Mouse (Mus musculus) brain, adult 2 months (tissue): ENCODE measurements around the gene Galnt2.

Experiments
- DNase-seq: peaks from one replicate; pipeline ENCODE4 v3.0.0; 2011; ENCODE audit warnings: low read depth, low spot score

The Galnt2 gene

DNA sequence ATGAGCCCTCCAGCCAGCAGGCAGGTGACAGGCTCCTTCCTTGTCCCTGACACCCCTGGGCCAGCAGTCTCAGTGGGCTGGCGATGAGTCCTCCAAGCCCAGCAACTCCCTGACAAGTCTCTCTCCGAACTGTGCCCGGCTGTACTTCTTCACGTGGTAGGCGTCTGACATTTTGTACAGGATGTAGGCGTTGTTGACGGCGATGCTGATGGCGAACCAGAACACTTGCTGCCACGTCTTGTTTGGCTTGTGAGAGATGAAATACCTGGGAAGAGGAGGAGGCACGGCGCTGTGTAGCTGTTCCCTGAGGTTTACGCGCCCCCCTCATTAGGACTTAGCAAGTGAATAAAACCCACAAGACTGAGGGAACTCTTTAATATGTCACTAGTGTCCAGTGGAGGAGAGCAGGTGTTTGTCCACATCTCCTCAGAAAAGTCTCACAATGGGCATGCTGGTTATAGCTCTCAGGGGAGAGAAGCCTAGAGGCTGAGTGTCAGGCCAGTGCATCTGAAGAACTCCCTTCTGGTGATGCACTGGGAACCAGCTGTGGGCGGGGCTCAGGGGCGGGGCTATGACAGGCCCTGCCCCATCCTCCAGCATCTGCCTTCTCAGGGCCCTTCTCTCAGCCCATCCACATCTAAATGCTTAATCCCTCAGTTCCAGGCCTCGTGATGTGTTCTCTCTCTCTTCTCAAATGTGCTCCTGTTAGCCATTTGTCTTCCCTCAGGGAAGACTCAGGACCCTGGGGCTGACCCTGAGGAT lies 139.4 kb downstream of the Galnt2 start:
- peak; percentile 58 for DNase-seq

DNA sequence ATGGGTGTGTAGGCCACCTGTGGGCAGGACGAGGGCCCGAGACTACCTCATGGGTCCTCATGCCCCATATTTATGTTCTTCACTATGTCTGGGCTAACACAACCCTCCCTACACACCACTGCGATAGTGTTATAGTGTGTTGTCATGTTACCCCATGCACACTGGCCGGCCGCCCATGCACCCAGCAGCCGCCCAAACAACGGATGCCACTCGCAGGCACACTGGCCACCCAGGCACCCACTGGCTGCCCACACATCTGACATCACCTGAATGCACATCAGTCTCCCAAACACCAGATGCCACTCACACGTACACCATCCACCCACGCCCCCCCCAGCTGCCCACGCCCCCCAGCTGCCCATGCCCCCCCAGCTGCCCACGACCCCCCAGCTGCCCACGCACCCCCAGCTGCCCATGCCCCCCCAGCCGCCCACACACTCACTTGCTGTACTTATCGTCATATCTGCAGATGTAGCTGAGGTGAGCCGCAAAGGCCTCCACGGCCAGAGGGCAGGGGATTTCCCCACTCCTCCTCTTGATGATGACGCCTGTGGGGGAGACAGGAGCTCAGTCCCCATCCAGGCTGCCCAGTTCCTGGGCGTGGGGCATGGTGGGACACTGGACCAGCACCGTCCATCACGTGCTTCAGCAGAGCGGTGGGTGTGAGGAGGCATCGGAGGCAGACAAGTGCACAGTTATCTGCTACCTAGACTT lies 140.4 kb downstream of the Galnt2 start:
- DNase-seq, result no peak

DNA sequence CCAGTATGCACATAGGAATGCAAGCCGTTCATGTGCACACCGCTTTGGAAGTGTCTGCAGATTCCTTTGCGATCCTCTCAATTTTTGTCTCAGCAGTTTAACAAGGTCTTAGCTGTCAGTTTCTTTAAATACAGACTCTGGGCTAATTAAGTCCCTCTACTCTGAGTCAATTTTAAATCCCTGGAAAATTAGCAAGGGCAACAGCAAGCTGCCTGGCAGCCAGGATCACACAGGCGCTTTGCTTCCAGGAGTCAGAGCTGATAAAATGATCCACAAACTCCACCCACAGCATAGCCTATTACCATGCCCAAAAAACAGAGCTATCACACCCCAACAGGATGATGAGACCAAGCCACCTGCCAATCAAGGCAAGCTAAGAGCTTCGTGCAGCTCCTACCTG lies 142.6 kb downstream of the Galnt2 start:
- DNase-seq, result peak; percentile 64

DNA sequence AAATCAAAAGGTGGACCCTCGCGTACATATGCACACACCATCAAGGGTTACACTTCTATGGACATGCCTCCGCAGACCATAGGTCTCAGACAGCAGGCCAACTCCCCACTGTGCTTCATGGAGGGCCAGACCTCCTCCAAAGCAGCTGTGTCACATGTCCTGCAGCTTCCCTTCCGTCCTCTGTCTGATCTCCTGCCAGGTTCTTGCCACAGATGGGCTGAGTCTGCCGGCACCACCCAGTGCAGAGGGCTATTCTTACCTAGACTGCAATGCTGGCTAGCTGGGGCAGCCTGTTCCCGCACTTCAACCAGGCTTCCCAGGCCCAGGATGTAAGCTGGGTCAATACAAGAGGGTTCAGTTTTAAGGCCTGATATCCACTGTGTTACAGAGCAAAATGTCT lies 144.0 kb downstream of the Galnt2 start:
- DNase-seq, result peak; percentile 75

DNA sequence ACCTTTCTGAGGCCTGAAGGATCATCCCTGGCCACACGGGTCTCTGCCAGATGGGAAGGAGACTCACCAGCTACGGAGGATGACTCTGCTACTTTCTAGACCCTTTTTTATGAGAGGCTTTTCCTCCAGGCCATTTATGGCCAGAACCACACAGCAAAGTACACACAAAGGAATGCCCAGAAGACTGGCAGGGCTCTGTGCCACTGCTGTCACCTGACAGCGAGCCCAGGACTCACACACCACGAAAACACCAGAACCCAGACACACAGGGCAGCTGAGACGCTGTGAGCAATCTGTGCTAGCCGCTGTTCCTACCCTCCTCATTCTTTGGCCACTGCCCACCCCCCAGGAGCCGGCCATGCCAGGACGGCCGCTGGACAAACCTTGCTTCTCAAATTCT lies 144.5 kb downstream of the Galnt2 start:
- DNase-seq, result peak; percentile 51

DNA sequence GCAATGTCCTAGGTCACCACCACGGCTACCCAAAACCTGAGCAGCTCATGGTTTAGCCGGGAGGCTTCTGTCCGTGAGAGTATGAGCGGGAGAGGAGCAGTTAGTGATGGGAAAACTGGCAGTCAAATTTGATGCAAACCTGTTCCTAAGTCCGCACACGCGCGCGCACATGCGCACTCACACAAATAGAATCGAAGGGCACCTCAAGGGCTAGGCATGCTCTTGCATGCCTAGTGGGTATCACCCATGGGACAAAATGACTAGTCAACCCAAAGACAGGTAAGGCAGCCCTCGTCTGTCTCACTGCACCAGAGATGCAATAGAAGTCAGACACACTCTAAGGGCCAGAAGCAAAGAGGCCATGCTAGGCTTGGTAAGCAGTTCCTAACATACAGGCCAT lies 145.2 kb downstream of the Galnt2 start:
- DNase-seq, result no peak

DNA sequence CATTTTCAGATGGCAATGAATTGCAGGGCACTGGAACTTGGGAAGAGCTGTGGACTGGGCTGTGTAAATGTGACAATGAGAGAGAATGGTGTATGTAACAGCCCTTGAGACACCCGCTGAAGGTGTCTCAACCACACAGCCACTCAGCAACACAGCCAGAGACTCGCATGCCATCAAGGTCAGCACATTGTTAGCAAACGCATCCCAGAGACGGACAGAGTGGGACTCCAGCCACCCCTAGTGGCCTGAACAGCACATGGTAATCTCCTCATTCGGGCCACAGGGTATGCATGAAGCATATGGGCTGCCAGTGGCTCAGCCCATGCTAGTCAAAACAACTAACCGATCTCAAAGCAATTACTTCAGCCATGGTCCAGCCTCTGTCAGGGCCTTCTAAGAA lies 148.1 kb downstream of the Galnt2 start:
- DNase-seq, result no peak

DNA sequence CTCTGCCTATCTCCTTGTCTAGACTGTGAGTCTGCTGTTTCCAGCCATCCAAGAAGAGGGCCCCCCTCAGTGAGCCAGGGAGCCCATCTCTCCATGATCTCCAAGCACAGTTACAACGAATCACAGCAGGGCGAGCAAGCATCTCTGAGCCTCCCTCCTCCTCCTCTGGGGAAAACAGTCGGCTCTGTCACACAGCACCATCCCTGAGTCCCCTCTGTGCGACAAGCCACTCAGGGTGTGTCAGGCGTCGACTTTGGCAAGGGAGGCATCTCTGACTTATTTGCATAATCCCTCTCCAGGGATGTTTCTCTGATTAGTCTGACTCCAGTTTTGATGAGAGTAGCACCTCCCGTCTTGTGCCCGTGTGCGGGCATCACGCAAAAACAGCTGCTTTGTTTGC lies 151.0 kb downstream of the Galnt2 start:
- peak; percentile 81 for DNase-seq

DNA sequence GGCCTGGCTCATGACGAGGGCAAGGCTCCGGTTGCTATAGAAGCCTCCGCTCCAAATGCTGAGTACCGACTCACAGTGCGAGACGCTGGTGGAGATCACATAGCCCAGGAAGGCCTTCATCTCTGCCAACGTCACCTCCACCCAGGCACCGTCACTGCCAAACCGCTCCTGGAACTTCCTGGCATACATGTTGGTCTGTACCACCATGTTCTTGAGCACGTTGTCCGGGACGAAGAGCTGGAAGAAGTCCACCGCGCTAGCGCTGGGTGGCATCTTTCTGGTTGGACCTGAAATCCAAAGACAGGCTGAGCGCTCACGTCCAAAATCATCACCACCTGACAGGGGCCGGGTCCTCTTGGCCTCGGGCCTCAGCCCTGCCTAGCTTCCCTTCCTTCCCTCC lies 153.1 kb downstream of the Galnt2 start:
- peak; percentile 65 for DNase-seq

DNA sequence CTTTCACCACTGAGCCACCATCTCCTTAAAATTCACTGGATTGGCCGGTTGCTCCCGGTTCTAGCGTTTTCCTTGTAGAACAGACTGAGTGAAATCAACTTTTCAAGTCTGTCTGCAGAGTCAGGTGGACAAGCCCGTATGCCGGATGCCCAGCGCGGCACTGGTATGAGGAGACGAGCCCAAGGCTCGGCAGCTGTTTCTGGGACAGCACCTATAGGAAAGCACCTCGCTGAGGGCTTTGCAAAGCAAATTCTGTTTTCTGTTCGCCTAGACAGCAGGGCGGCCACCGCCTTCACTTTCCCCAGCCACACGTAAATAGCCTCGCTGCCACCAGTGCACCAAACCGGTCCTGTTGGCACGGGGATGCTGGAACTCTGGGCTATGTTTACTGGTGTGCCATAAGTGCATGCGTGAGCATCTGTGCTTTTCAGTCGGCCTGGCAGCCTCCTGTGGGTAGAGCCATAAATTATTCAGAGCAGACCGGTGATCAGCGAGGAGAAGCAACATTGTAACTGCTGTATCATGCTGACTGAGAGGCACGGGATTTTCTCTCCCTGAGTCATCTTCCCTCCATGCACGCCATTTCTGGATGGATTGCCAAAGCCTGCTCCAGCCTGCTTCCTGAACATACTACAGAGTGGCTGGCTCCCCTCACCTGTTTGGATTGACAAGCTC lies 155.2 kb downstream of the Galnt2 start:
- DNase-seq, result peak; percentile 96

DNA sequence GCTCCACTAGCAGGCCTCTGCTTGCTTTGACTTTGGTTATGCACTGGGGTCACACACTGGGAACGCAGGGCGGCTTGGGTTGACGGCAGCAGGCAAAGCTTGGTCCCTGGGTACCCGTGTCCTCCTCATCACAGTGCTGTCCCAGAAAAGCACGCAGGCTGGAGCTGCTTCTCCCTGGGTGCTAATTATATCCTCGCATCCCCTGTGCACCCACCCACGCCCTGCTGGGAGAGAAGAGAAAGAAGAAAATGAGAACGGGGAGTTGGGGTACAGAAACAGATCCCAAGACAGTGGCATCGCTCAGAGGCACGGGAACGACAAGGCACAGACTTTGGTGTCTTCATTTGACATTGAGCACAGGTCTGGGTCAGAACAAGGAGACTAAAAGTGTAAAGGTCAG lies 158.3 kb downstream of the Galnt2 start:
- DNase-seq, result peak; percentile 93

DNA sequence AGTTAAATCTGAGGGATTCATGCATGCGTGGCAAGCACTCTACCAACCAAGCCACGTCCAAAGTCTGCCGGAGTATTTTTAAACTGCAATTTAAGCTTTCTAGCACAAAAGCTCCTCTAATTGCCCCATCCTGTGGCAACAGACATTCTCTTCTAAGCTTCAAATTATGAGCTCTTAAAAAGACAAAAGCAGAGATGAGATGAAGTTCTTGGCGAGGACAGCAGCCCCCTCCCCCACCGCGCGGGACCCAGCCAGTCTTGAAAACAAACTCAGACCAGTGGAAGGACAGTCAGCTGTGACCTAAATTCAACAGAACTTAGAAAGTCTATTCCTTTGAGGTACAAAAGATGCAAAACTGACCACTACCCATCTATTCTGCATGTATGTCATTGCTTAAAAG lies 160.0 kb downstream of the Galnt2 start:
- peak; percentile 71 for DNase-seq

DNA sequence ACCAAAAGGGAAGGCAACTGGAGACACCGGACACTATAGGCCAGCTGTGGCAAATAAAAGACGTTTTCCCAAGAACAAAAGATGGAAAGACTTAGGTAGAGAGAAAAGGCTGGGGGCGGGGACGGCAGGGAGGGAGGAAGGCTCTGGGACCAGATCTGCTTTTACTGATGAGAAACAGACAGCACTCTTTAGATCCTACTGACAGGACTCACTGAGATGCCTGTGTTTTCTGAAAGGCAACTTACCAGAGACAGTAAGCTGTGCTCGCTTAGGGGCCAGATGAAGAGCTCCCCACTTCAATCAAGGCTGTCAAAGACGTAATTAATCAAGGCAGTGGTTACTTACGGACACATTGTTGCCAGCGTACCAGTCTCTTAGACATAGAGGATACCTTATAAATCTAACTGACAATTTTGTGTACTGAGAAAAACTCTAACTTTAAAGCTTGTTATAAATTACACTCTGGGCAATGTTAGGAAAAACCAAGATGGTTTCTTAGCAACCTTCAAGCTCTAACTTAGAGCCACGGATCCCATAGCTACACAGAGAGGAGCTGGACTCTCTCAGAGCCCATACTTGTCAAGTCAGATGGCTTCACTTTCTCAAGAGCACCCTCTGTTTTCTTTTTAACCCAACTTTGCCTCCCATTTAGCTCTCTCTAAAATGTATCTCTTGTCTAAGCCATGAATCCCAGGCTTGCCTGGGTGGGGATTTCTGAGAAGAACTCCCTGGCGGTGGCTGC lies 161.3 kb downstream of the Galnt2 start:
- no peak for DNase-seq

DNA sequence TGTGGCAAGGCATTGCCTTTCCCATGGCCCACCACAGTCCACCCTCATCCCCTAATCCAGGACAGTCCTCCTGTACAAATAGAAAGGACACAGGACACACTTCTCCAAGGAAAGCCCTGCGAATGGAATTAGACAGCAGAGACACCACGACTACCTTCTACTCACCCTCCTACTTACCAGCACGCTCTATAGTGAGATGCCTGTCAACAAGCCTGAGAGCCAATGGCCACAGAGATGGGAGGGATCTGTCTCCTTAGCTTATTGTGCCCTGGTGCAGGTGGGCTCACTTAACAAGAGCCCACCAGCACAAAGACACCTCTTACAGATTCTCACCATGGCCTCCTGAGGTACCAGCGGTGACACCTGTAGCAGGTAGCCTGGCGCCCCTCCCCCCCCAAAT lies 161.8 kb downstream of the Galnt2 start:
- DNase-seq, result no peak

DNA sequence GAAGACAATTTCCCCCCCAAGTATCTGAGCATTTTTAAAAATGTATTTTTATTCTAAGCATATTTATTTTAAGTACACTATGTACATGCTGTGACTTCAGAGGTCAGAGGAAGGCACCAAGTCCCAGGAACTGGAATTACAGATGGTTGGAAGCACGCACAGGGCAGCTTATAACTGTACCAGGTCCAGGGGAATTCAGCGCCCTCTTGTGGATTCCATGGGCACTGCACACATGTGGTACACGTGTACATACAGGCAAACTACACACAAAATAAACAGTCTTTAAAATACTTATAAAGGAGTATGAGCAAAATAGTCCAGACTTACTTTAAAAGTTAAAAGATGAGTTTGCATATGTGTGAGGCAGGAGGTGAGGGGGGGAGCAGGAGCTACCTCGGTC lies 162.7 kb downstream of the Galnt2 start:
- no peak for DNase-seq

DNA sequence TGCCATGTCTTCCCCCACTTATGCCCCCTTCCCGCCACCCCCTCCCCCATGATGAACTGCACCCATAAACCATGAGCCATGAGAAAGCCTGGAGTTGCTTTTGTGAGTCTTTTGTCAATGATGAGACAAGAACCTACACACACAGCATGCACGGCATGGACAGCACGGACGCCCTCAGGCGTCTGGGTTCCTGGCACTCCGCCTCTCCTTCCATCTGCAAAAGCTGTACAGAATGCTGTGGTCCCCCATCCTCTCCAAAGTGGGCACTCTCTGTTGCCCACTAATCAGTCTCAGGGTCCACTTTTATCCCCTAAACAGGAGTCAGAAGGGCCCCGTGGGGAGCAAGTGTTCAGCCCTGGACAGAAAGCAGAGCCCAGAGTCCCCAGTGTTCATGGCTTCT lies 163.8 kb downstream of the Galnt2 start:
- no peak for DNase-seq
